Mouse (Mus musculus): ENCODE results near the gene Cnbp. TPM values are rescaled to one million over a fixed set of nuclear protein-coding genes. Genes with fewer than 3 reads are reported as not detected.

Gene Cnbp
- polyA plus RNA-seq, 1 experiment from 2014 or later: 1,357 TPM

- Histone ChIP-seq H3K4me1 (ENCODE audit: control insufficient read depth, insufficient read depth, low read length) (no peaks in the 10 kb centered on the region), H3K9ac (ENCODE audit: low read length) (no peak overlapping the region), H3K27ac (replicated peaks; ENCODE audit: low read depth, low read length) (no peak overlapping the region), H3K4me2 (ENCODE audit: low read depth, severe bottlenecking) (no peak overlapping the region), H3K9me3 (ENCODE audit: control insufficient read depth, low read length) (no peaks in the 10 kb centered on the region), H3K4me3 (ENCODE audit: low read depth, low read length) (no peak overlapping the region), H3K36me3 (ENCODE audit: control insufficient read depth, insufficient read depth, low read length) (no peaks in the 10 kb centered on the region), H3K27me3 (ENCODE audit: control insufficient read depth, insufficient read depth, low read length) (no peaks in the 10 kb centered on the region)
- DNase-seq (ENCODE audit: low spot score) (no peak), ATAC-seq (ENCODE audit: insufficient number of reproducible peaks, low FRiP score, low TSS enrichment, low read depth) (no peak)
- WGBS: 69% methylated on average over 2 of the region's 2 CpGs
Observed at GRCm38 (mm10) chr6:87867256-87867655, 16.4 kb upstream of the Cnbp start.

- WGBS: 87% methylated on average over 6 of the region's 6 CpGs
- no peak overlapping the region for H3K9ac ChIP-seq (ENCODE audit: low read length)
- H3K4me1 ChIP-seq (ENCODE audit: control insufficient read depth, insufficient read depth, low read length): no peaks in the 10 kb centered on the region
- no peaks in the 10 kb centered on the region for H3K27me3 ChIP-seq (ENCODE audit: control insufficient read depth, insufficient read depth, low read length)
- H3K9me3 ChIP-seq (ENCODE audit: control insufficient read depth, low read length): no peaks in the 10 kb centered on the region
- no peaks in the 10 kb centered on the region for H3K36me3 ChIP-seq (ENCODE audit: control insufficient read depth, insufficient read depth, low read length)
- no peak overlapping the region for H3K4me2 ChIP-seq (ENCODE audit: low read depth, severe bottlenecking)
- ATAC-seq (ENCODE audit: insufficient number of reproducible peaks, low FRiP score, low TSS enrichment, low read depth): no peak
- no peak for DNase-seq (ENCODE audit: low spot score)
- H3K4me3 ChIP-seq (ENCODE audit: low read depth, low read length): no peak overlapping the region
- H3K27ac ChIP-seq (replicated peaks; ENCODE audit: low read depth, low read length): no peak overlapping the region
Observed at GRCm38 (mm10) chr6:87866211-87866610, 15.3 kb upstream of the Cnbp start.

- H3K4me3 ChIP-seq (ENCODE audit: low read depth, low read length): no peak overlapping the region
- no peak overlapping the region for H3K9ac ChIP-seq (ENCODE audit: low read length)
- 69% methylated on average over 1 of the region's 1 CpGs for WGBS
- no peaks in the 10 kb centered on the region for H3K4me1 ChIP-seq (ENCODE audit: control insufficient read depth, insufficient read depth, low read length)
- no peaks in the 10 kb centered on the region for H3K36me3 ChIP-seq (ENCODE audit: control insufficient read depth, insufficient read depth, low read length)
- ATAC-seq (ENCODE audit: insufficient number of reproducible peaks, low FRiP score, low TSS enrichment, low read depth) (no peak), DNase-seq (ENCODE audit: low spot score) (no peak)
- no peaks in the 10 kb centered on the region for H3K27me3 ChIP-seq (ENCODE audit: control insufficient read depth, insufficient read depth, low read length)
- no peak overlapping the region for H3K27ac ChIP-seq (replicated peaks; ENCODE audit: low read depth, low read length)
- no peaks in the 10 kb centered on the region for H3K9me3 ChIP-seq (ENCODE audit: control insufficient read depth, low read length)
- H3K4me2 ChIP-seq (ENCODE audit: low read depth, severe bottlenecking): no peak overlapping the region
Observed at GRCm38 (mm10) chr6:87857071-87857470, 6.2 kb upstream of the Cnbp start.

- 0 out of 2 replicates have a peak, but pooled peaks cover 4% of the 10 kb centered on the region for H3K4me1 ChIP-seq (ENCODE audit: control insufficient read depth, insufficient read depth, low read length)
- no peaks in the 10 kb centered on the region for H3K27me3 ChIP-seq (ENCODE audit: control insufficient read depth, insufficient read depth, low read length)
- H3K4me2 ChIP-seq (ENCODE audit: low read depth, severe bottlenecking): no peak overlapping the region
- no peak for DNase-seq (ENCODE audit: low spot score)
- no peak overlapping the region for H3K4me3 ChIP-seq (ENCODE audit: low read depth, low read length)
- H3K9me3 ChIP-seq (ENCODE audit: control insufficient read depth, low read length): no peaks in the 10 kb centered on the region
- no peak for ATAC-seq (ENCODE audit: insufficient number of reproducible peaks, low FRiP score, low TSS enrichment, low read depth)
- H3K36me3 ChIP-seq (ENCODE audit: control insufficient read depth, insufficient read depth, low read length): no peaks in the 10 kb centered on the region
- WGBS: 88% methylated on average over 4 of the region's 4 CpGs
- H3K27ac ChIP-seq (replicated peaks; ENCODE audit: low read depth, low read length): no peak overlapping the region
- H3K9ac ChIP-seq (ENCODE audit: low read length): no peak overlapping the region
Observed at GRCm38 (mm10) chr6:87853446-87853845, 2.5 kb upstream of the Cnbp start.

GRCm38 (mm10) chr6:87851871-87852270 is 965 bp upstream of the Cnbp start:
- ATAC-seq (ENCODE audit: insufficient number of reproducible peaks, low FRiP score, low TSS enrichment, low read depth): no peak
- Histone ChIP-seq H3K9me3 (ENCODE audit: control insufficient read depth, low read length) (no peaks in the 10 kb centered on the region), H3K4me2 (ENCODE audit: low read depth, severe bottlenecking) (no peak overlapping the region), H3K27ac (replicated peaks; ENCODE audit: low read depth, low read length) (no peak overlapping the region), H3K4me3 (ENCODE audit: low read depth, low read length) (no peak overlapping the region), H3K9ac (ENCODE audit: low read length) (no peak overlapping the region), H3K36me3 (ENCODE audit: control insufficient read depth, insufficient read depth, low read length) (peaks cover 2% of the 10 kb centered on the region; the same call in 1 of the 2 replicates), H3K27me3 (ENCODE audit: control insufficient read depth, insufficient read depth, low read length) (no peaks in the 10 kb centered on the region), H3K4me1 (ENCODE audit: control insufficient read depth, insufficient read depth, low read length) (0 out of 2 replicates have a peak, but pooled peaks cover 7% of the 10 kb centered on the region)
- WGBS: 84% methylated on average over 6 of the region's 6 CpGs
- no peak for DNase-seq (ENCODE audit: low spot score)

- no peaks in the 10 kb centered on the region for H3K27me3 ChIP-seq (ENCODE audit: control insufficient read depth, insufficient read depth, low read length)
- WGBS: under 1% methylated on average over 69 of the region's 73 CpGs
- 0 out of 2 replicates have a peak, but pooled peaks cover 7% of the 10 kb centered on the region for H3K4me1 ChIP-seq (ENCODE audit: control insufficient read depth, insufficient read depth, low read length)
- peak overlapping the region; percentile 78 for H3K4me2 ChIP-seq (ENCODE audit: low read depth, severe bottlenecking)
- H3K9ac ChIP-seq (ENCODE audit: low read length): peak overlapping the region; percentile 99
- peak; percentile 63 for DNase-seq (ENCODE audit: low spot score)
- H3K36me3 ChIP-seq (ENCODE audit: control insufficient read depth, insufficient read depth, low read length): peaks cover 5% of the 10 kb centered on the region
- ATAC-seq (ENCODE audit: insufficient number of reproducible peaks, low FRiP score, low TSS enrichment, low read depth): peak; percentile 69
- H3K9me3 ChIP-seq (ENCODE audit: control insufficient read depth, low read length): no peaks in the 10 kb centered on the region
- peak overlapping the region; percentile 75 for H3K27ac ChIP-seq (replicated peaks; ENCODE audit: low read depth, low read length)
- H3K4me3 ChIP-seq (ENCODE audit: low read depth, low read length): peak overlapping the region; percentile 97
Observed at GRCm38 (mm10) chr6:87850155-87850899, 579 bp downstream of the Cnbp start.

- Histone ChIP-seq H3K4me3 (ENCODE audit: low read depth, low read length) (peak overlapping the region; percentile 97), H3K27me3 (ENCODE audit: control insufficient read depth, insufficient read depth, low read length) (no peaks in the 10 kb centered on the region), H3K4me2 (ENCODE audit: low read depth, severe bottlenecking) (peak overlapping the region; percentile 78), H3K27ac (replicated peaks; ENCODE audit: low read depth, low read length) (peak overlapping the region; percentile 75), H3K9me3 (ENCODE audit: control insufficient read depth, low read length) (no peaks in the 10 kb centered on the region), H3K9ac (ENCODE audit: low read length) (peak overlapping the region; percentile 99), H3K36me3 (ENCODE audit: control insufficient read depth, insufficient read depth, low read length) (peaks cover 10% of the 10 kb centered on the region), H3K4me1 (ENCODE audit: control insufficient read depth, insufficient read depth, low read length) (0 out of 2 replicates have a peak, but pooled peaks cover 7% of the 10 kb centered on the region)
- ATAC-seq (ENCODE audit: insufficient number of reproducible peaks, low FRiP score, low TSS enrichment, low read depth) (no peak), DNase-seq (ENCODE audit: low spot score) (peak; percentile 61)
- WGBS: under 1% methylated on average over 8 of the region's 8 CpGs
Observed at GRCm38 (mm10) chr6:87849780-87850154, 1.1 kb downstream of the Cnbp start.

GRCm38 (mm10) chr6:87846813-87847212 is 4.1 kb downstream of the Cnbp start:
- H3K27me3 ChIP-seq (ENCODE audit: control insufficient read depth, insufficient read depth, low read length): no peaks in the 10 kb centered on the region
- no peak overlapping the region for H3K4me3 ChIP-seq (ENCODE audit: low read depth, low read length)
- peaks cover 28% of the 10 kb centered on the region for H3K36me3 ChIP-seq (ENCODE audit: control insufficient read depth, insufficient read depth, low read length)
- H3K4me2 ChIP-seq (ENCODE audit: low read depth, severe bottlenecking): no peak overlapping the region
- 67% methylated on average over 1 of the region's 1 CpGs for WGBS
- ATAC-seq (ENCODE audit: insufficient number of reproducible peaks, low FRiP score, low TSS enrichment, low read depth): no peak
- no peak overlapping the region for H3K9ac ChIP-seq (ENCODE audit: low read length)
- H3K27ac ChIP-seq (replicated peaks; ENCODE audit: low read depth, low read length): no peak overlapping the region
- 0 out of 2 replicates have a peak, but pooled peaks cover 7% of the 10 kb centered on the region for H3K4me1 ChIP-seq (ENCODE audit: control insufficient read depth, insufficient read depth, low read length)
- H3K9me3 ChIP-seq (ENCODE audit: control insufficient read depth, low read length): no peaks in the 10 kb centered on the region
- DNase-seq (ENCODE audit: low spot score): no peak
